Mouse (Mus musculus): ENCODE data around the gene Cep152. TPM values are rescaled to one million over a fixed set of nuclear protein-coding genes. Genes with fewer than 3 reads are reported as not detected.

Gene Cep152
- total RNA-seq (2023): 10 to 100 TPM; 12.2 to 12.9 TPM

DNA sequence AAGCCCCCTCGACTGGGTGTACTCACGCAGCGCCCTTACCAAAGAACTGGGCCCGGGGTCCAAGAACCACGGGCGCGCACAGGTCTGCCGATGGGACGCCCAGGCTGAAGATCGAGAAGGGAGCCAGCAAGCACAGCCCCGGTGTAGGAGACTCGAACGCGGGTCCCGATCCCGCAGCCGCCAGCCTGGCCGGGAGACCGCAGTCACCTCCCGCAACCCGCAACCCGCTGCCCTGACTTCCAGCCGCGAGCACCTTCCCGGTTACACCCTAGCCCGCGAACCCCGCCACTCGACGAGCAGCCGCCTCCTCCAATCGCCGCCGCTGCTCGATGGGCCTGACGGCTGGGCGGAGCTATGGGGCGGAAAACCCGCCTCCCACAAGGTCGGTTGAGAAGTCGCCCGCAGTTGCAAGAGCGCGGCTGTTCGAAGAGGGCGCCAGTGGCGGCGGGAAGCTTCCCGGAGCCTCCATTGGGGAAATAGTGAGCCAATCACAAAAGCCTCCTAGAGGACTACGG, at the start of gene Cep152:
Cep152 (minus strand) TSS at position 277 of the 515 bp plus-strand sequence.

DNA sequence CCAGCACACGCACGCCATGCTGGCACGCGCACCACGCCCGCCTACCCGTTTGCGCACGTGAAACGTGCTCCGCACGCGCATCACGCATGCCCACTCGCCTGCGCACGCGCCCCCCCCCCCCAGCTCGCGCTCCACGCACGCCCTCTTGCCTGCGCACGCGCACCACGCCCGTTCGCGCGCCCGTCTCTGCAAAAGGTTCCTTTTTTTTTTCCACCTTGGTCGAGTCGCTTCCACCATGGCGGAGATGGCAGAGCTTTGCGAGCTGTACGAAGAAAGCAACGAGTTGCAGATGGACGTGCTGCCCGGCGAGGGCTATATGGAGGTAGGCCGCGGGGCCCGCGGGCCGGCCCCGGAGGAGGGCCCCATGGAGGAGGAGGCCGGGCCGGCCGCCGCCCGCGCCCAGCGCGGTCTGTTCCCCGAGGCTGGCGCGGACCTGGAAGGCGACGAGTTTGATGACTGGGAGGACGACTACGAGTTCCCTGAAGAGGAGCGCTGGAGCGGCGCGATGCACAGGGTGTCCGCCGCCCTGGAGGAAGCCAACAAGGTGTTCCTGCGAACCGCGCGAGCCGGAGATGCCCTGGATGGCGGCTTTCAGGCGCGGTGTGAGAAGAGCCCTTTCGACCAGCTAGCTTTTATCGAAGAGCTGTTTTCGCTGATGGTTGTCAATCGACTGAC, 48.2 kb upstream of the Cep152 start, which contains the start of gene Eid1:
Eid1 (plus strand) TSS at position 139 of the 675 bp plus-strand sequence.

Other genes with a start within 250 kb of the Cep152 start
- not detected for gene Gm9913, start 120.0 kb downstream of the Cep152 start, total RNA-seq (2023)
- under 1 TPM; 0.20 to 0.26 TPM for gene Fbn1, start 117.1 kb downstream of the Cep152 start, total RNA-seq (2023)
- gene Eid1, start 48.0 kb upstream of the Cep152 start, total RNA-seq (2023): 10 to 100 TPM; 30.2 to 32.1 TPM
- under 1 TPM in 1 of 2 experiments, not detected in 1; 0.33 TPM for gene Shc4, start 99.0 kb upstream of the Cep152 start, total RNA-seq (2023)
- 10 to 100 TPM; 25.7 to 27.0 TPM for gene Secisbp2l, start 157.8 kb upstream of the Cep152 start, total RNA-seq (2023)
- gene Galk2, start 234.0 kb upstream of the Cep152 start, total RNA-seq (2023): 10 to 100 TPM; 10.1 to 14.5 TPM
- 10 to 100 TPM; 43.2 to 55.0 TPM for gene Cops2, start 234.0 kb upstream of the Cep152 start, total RNA-seq (2023)